Comparison of ENCODE assay signal across 13 mouse cellular contexts in the genomic region with DNA sequence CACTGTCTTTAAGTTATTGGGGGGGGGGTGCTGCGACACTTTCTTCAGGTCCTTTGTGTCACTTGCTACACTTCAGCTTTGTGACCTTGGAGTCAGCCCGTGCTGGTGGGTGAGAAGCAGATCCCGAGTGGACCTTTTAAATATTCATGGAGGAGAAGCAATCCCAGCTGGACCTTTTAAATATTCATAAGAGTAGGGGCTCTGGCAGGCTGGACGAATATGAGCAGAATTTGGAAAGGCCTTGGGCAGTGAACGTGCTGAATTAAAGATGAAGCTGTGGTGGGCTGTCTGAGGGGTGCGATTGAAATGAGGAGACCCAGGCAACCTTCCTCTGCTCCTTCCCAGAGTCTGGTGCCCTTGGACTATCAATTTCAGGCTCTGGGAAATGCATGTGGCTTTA. TPM values are rescaled to one million over a fixed set of nuclear protein-coding genes. Genes with fewer than 3 reads are reported as not detected.
DNase-seq lines count a peak whose midpoint lies in the region; ATAC-seq and TF ChIP-seq lines count a peak whose summit lies in the region.
"Had no signal": no experiment of that assay in that cellular context is flagged by ENCODE, and none has a peak within 500 bp of the region (broad histone marks: within the 10 kb centered on the region; RNA-seq: fewer than 3 reads in every experiment).

No protein-coding gene starts in this region.

- no peak overlapping the region for H3K4me3 ChIP-seq in heart, adult 2 months
- no peak overlapping the region for H3K4me3 ChIP-seq in brown adipose tissue, adult 24 weeks (ENCODE audit: insufficient read depth, low read depth, low read length)
- H3K4me3 ChIP-seq in forebrain, embryonic 16.5 days (replicated peaks; ENCODE audit: low read length), result no peak overlapping the region
- no peak overlapping the region for H3K4me3 ChIP-seq in midbrain, embryonic 13.5 days (replicated peaks)

- H3K4me1 ChIP-seq in heart, adult 2 months (ENCODE audit: control insufficient read depth, insufficient read depth, low read length), result peaks cover 25% of the 10 kb centered on the region
- peaks cover 20% of the 10 kb centered on the region for H3K4me1 ChIP-seq in brown adipose tissue, adult 24 weeks (ENCODE audit: control insufficient read depth, insufficient read depth, insufficient read length, low read length)
- peaks cover 43% of the 10 kb centered on the region for H3K4me1 ChIP-seq in forebrain, embryonic 16.5 days (replicated peaks; ENCODE audit: control insufficient read depth, insufficient read depth, low read length)
- peaks cover 57% of the 10 kb centered on the region for H3K4me1 ChIP-seq in midbrain, embryonic 13.5 days (replicated peaks)

- TF ChIP-seq CTCF in heart, adult 2 months (IDR thresholded peaks at IDR 0.05), result no peak

- WGBS in heart, adult 2 months, result 55% methylated on average over 6 of the region's 6 CpGs
- 17% methylated on average over 6 of the region's 6 CpGs for WGBS in forebrain, embryonic 16.5 days
- 11% methylated on average over 6 of the region's 6 CpGs for WGBS in midbrain, embryonic 13.5 days

- H3K9ac ChIP-seq in heart, adult 2 months (ENCODE audit: low read depth, low read length), result no peak overlapping the region
- H3K9ac ChIP-seq in forebrain, embryonic 16.5 days (replicated peaks; ENCODE audit: low read depth, low read length), result no peak overlapping the region
- H3K9ac ChIP-seq in midbrain, embryonic 13.5 days (replicated peaks), result no peak overlapping the region

- no peaks in the 10 kb centered on the region for H3K36me3 ChIP-seq in heart, adult 2 months (ENCODE audit: control insufficient read depth, insufficient read depth, low read length)
- no peaks in the 10 kb centered on the region for H3K36me3 ChIP-seq in forebrain, embryonic 16.5 days (ENCODE audit: control insufficient read depth, insufficient read depth)
- H3K36me3 ChIP-seq in midbrain, embryonic 13.5 days, result no peaks in the 10 kb centered on the region

- peak overlapping the region; percentile 97 for H3K27ac ChIP-seq in heart, adult 2 months
- H3K27ac ChIP-seq in brown adipose tissue, adult 24 weeks (replicated peaks; ENCODE audit: low read depth, low read length), result peak overlapping the region; percentile 58; the same call in 1 of the 2 replicates
- peak overlapping the region; percentile 69 for H3K27ac ChIP-seq in forebrain, embryonic 16.5 days (ENCODE audit: low read length)
- peak overlapping the region; percentile 82 for H3K27ac ChIP-seq in midbrain, embryonic 13.5 days
- H3K27ac ChIP-seq: macrophage had no signal

- intact Hi-C loops in heart, adult 2 months (cut with DNase I), result no loop called here

- H3K9me3 ChIP-seq in forebrain, embryonic 16.5 days (ENCODE audit: control insufficient read depth, low read length), result no peaks in the 10 kb centered on the region
- no peaks in the 10 kb centered on the region for H3K9me3 ChIP-seq in midbrain, embryonic 13.5 days

- no peak overlapping the region for H3K4me2 ChIP-seq in forebrain, embryonic 16.5 days (ENCODE audit: low read length)
- H3K4me2 ChIP-seq in midbrain, embryonic 13.5 days (replicated peaks), result 0 out of 2 replicates have a peak overlapping the region, but pooled peaks have one; percentile 5

- DNase-seq in heart, adult 2 months, result no peak
- DNase-seq in heart, postnatal 4 days, result no peak
- DNase-seq in right cerebral cortex, postnatal 36 days (ENCODE audit: low spot score in 2 of 2), result no peak
- no peak for DNase-seq in thymus, postnatal 36 days
- no peak for DNase-seq in frontal cortex, adult 2 months (ENCODE audit: extremely low spot score in 1 of 2, low spot score in 1 of 2)
- DNase-seq: cerebellum, adult 11-12 months had no signal

- TF ChIP-seq EP300 in heart, adult 2 months (IDR thresholded peaks at IDR 0.05; ENCODE audit: insufficient read depth, low read depth, low read length), result no peak

- ATAC-seq in forebrain, embryonic 16.5 days, result no peak
- 0 out of 2 replicates have a peak, but pooled peaks have one; percentile 22 for ATAC-seq in midbrain, embryonic 13.5 days
- ATAC-seq: Patski had no signal

- no peak for TF ChIP-seq POLR2A in heart, adult 2 months (IDR thresholded peaks at IDR 0.05; ENCODE audit: insufficient read depth, low read depth, low read length)

- H3K27me3 ChIP-seq in heart, adult 2 months (ENCODE audit: control insufficient read depth, insufficient read depth, low read length), result no peaks in the 10 kb centered on the region
- H3K27me3 ChIP-seq in forebrain, embryonic 16.5 days (replicated peaks; ENCODE audit: control insufficient read depth, insufficient read depth, low read length), result no peaks in the 10 kb centered on the region
- no peaks in the 10 kb centered on the region for H3K27me3 ChIP-seq in midbrain, embryonic 13.5 days
- H3K27me3 ChIP-seq: Patski had no signal

- no peaks in the 10 kb centered on the region for H3K79me2 ChIP-seq in heart, adult 2 months (replicated peaks; ENCODE audit: control insufficient read depth, insufficient read depth, low read length)

RNA-seq across cellular contexts. Expression of a gene that starts 35.3 kb away (rescaled TPM):
- under 1 TPM in 1 of 2 experiments, not detected in 1; 0.13 TPM for total RNA-seq in heart, adult 2 months (2021)
- 0.23 and 0.29 TPM in 2 replicates for polyA plus RNA-seq in heart, adult 2 months (2012; rRNA removed)
- under 1 TPM in 1 of 2 experiments, not detected in 1; 0.12 TPM for total RNA-seq in heart, postnatal 4 days (2021)
- polyA plus RNA-seq in brown adipose tissue, adult 24 weeks (2012; ENCODE audit: insufficient read depth, insufficient read length, missing spikeins), result not detected in 2 replicates
- not detected in 2 replicates for polyA plus RNA-seq in forebrain, embryonic 16.5 days (2015; fragmentation: Nextera tagmentation; extraction: Ambion mirVana)
- polyA plus RNA-seq in midbrain, embryonic 13.5 days (2015; fragmentation: Nextera tagmentation; extraction: Ambion mirVana), result not detected in 2 replicates
- 0.19 and 0.38 TPM in 2 replicates for polyA plus RNA-seq in frontal cortex, adult 2 months (2012; rRNA removed)
- polyA plus RNA-seq: limb, embryonic 11.5 days; macrophage; Patski had no signal

RNA-seq across cellular contexts. Expression of a gene that starts 47.4 kb away (rescaled TPM):
- under 1 TPM; 0.27 to 0.39 TPM for total RNA-seq in heart, adult 2 months (2021)
- 0.73 and 1.00 TPM in 2 replicates for polyA plus RNA-seq in heart, adult 2 months (2012; rRNA removed)
- total RNA-seq in heart, postnatal 4 days (2021), result under 1 TPM; 0.21 to 0.23 TPM
- polyA plus RNA-seq in brown adipose tissue, adult 24 weeks (2012; ENCODE audit: insufficient read depth, insufficient read length, missing spikeins), result not detected in 2 replicates
- 0.09 TPM in 1 of 2 replicates, not detected in the other for polyA plus RNA-seq in forebrain, embryonic 16.5 days (2015; fragmentation: Nextera tagmentation; extraction: Ambion mirVana)
- polyA plus RNA-seq in midbrain, embryonic 13.5 days (2015; fragmentation: Nextera tagmentation; extraction: Ambion mirVana), result 0.04 TPM in 1 of 2 replicates, not detected in the other
- polyA plus RNA-seq in frontal cortex, adult 2 months (2012; rRNA removed), result 0.60 and 0.97 TPM in 2 replicates
- total RNA-seq: gastrocnemius, postnatal 4 days had no signal
- polyA plus RNA-seq: limb, embryonic 11.5 days had no signal

RNA-seq across cellular contexts. Expression of a gene that starts 56.8 kb away (rescaled TPM):
- total RNA-seq in heart, adult 2 months (2021), result 100 to 1,000 TPM; 106 to 110 TPM
- polyA plus RNA-seq in heart, adult 2 months (2012; rRNA removed), result 86.0 and 145 TPM in 2 replicates
- 100 to 1,000 TPM; 175 to 186 TPM for total RNA-seq in heart, postnatal 4 days (2021)
- polyA plus RNA-seq in brown adipose tissue, adult 24 weeks (2012; ENCODE audit: insufficient read depth, insufficient read length, missing spikeins), result 23.6 and 30.5 TPM in 2 replicates
- polyA plus RNA-seq in forebrain, embryonic 16.5 days (2015; fragmentation: Nextera tagmentation; extraction: Ambion mirVana), result 212 and 226 TPM in 2 replicates
- polyA plus RNA-seq in midbrain, embryonic 13.5 days (2015; fragmentation: Nextera tagmentation; extraction: Ambion mirVana), result 154 and 163 TPM in 2 replicates
- polyA plus RNA-seq in frontal cortex, adult 2 months (2012; rRNA removed), result 200 and 212 TPM in 2 replicates
